Mouse (Mus musculus) heart, adult 18-20 months (tissue): ENCODE results near the gene Itgad. TPM values are rescaled to one million over a fixed set of nuclear protein-coding genes. Genes with fewer than 3 reads are reported as not detected.
A peak's percentile ranks its signal among the peaks of the same experiment; 100 is the strongest.

Experiments
- DNase-seq, 2 experiments: peaks; one replicate each; pipeline ENCODE4 v3.0.0; 2021 to 2022; ENCODE audit warnings: mixed read lengths in 1 of 2
- total RNA-seq, 2 experiments: library from RNA; stranded (reverse); gene quantifications; 2 replicates each; pipeline ENCODE4 v1.2.3; 2021

The Itgad gene
- total RNA-seq, 2 experiments from 2014 or later: not detected

DNA sequence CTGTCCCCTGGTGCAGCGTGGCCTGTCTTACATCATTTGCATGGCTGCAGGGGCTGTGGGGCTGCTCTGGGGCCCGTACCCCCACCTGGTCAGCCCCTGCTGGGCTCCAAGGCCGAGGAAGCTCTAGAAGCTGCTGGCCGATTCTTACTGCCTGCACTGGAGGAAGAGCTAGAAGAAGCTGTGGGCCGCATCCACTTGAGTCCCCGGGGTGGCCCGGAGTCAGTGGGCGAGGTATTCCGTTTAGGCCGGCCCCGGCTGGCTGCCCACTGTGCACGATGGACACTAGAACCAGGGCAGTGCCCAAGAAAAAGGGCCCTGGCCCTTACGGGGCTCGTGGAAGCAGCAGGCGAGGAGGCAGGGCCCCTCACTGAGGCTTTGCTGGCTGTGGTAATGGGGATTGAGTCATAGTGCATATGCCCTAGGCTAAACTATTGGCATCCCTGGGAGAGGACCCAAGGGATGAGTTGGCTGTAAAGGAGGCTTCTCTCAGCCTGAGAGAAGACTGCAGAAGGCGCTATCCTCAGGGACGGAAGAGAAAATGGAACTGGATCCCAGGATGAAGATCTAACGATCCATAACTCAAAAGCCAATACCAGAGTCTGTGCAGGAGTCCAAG is 90.3 kb downstream of the Itgad start:
- no peak for DNase-seq

DNA sequence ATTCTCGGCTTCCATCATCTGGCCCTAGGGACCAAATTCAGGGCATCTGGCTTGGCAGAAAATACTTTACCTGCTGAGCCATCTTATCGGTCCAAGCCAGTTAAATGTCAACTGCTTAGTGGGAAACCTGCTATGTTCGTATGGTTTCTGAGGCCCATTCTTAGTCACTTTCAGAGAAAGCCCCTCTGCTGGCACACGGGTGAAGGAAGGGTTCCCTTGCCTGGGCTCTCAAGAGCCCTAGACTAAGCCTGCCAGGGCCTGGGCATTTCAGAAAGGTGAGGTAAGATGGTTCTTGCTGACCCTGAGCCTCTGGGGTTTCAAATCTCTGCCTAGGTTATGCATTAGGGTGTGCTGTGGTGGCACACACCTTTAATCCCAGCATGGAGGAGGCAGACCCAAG is 91.4 kb downstream of the Itgad start:
- DNase-seq: no peak

DNA sequence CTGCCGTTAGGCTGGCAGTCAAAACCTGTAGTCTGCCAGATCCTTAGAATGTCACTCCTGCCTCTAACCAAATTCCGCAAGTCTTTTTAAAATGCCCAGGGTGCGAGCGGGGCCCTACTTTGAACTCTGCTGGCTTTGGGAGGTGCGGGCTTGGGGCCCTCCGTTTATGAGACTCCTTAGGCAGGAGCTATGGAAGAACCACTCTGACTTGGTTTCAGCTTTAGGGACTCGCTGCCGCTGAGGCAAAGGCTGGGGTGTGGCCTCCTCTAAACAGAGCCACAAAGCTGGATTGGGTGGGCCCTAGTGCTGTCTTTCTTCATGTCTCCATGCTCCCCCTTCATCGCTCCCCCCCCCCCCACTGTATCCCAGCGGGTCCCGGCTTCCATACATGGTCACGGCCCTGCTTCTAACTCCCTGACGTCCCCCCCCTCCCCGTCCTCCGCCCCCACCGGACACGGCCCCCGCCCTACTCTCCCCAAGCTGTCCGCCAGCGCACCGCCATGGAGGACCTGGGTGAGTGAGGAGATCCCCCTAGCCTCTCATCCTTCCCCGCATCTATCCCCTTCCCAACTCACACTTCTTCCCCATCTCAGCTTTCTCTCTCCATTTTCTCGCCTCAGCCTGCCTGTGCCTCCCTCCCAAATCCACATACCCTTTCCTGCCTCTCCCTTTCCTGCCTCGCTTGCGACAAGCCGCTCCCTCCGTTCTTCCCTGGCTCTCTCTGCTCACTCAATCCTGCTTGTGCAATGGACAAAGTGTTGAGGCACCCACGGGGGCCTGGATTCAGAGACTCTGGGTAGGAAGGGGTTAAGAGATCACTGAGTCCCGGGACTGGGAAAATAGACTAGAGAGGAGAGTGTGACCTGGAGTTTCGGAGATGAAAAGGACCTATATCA is 92.6 kb downstream of the Itgad start, which contains the start of gene Tgfb1i1:
Gene Tgfb1i1, plus strand, starts transcription at position 317 of the 896 bp plus-strand sequence.
- peak; percentile 81 to 82 for DNase-seq

DNA sequence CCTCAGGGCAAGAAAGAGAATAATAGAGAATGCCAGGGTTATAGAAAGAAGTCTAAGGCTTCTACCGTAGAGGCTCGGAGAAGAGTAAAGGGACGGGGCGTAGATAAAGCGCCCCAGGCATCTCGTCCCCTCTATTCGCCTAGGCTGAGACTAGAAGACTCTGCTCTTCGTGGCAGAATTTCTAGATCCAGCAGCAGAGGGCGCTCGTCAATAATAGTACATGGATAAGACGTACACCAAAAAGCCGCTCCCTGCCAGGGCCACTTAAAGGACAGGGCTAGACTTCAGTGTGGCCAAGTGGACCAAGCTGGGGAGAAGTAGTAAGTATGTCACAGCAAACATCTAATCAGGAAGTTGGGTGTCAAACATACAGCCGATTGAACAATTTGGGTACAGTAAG is 93.3 kb downstream of the Itgad start:
- DNase-seq: peak; percentile 90 to 94

DNA sequence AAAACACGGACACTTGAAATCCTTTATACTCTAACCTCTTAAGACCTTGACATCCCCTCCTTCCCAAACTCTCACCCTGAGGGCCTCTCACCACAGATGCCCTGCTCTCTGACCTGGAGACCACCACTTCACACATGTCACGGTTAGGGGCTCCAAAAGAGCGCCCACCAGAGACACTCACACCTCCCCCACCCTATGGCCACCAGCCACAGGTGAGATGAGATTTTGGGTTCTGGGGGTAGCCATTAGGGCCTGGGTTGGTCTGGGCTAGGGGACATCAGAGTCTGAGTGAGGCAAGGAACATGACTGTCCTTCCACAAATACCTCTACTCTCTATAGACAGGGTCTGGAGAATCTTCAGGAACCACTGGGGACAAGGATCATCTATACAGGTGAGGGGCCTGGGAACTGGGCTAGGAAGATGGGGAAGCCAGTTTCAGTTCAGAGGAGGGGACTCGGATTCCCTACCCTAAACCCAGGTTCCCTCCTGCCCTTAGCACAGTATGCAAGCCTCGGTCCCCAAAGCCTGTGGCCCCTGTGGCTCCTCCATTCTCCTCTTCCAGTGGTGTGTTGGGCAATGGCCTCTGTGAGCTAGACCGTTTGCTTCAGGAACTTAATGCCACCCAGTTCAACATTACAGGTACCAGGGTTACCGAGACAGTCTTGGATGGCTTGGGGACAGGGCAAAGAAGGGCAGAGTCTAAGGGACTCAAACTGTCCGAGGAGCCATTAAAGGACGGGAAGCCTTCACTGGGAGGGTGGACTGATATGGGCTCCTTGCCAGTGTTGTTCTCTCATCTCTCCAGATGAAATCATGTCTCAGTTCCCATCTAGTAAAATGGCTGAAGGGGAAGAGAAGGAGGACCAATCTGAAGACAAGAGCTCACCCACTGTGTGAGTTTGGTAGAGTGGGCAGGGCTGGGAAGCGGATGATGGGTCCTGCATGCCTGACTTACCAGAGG is 94.2 kb downstream of the Itgad start:
- no peak for DNase-seq

DNA sequence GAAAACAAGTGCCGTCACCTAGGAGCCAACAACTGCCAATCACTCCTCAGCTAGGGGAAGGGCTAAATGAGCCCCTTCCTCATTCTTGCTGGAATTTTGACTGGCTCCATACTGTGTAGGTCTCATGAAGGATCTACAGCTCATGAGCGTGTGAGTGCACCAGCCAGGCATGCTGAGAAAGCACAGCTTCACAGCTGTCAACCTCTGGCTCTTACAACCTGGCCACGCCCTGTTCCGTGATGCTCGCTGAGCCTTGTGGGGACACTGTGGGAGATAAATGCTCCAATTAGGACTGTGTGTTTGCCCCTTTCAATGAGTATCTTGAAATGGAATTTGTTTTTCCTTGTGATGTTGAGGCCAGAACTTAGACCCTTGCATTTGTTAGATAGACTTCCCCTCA is 95.8 kb downstream of the Itgad start:
- no peak for DNase-seq

DNA sequence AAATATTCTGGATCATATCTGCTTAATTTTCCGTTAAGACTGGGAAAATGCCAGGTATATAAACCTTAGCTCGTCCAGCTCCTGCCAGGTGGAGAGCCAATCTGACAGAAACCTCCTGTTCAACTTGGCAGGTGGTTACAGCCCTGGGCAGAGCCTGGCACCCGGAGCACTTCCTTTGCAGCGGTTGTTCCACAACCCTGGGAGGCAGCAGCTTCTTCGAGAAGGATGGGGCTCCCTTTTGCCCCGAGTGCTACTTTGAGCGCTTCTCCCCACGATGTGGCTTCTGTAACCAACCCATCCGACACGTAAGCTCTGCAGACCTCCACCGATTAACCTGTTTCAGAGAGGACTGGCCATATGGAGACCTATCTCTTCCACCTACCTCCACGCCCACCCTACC is 97.8 kb downstream of the Itgad start:
- no peak for DNase-seq

DNA sequence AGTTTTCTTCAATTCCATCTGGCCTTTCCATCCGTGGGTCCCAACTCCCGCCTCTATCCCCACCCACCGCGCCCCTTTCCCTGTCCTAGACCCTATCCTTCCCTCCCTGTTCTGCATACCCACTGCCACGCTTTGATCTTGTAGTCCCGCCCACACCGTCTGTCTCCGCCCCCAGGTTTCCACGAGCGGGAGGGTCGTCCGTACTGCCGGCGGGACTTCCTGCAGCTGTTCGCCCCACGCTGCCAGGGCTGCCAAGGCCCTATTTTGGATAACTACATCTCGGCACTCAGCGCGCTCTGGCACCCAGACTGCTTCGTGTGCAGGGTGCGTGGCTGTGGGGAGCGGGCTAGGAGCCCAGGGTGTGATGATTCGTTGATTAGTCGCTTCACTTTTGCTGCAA is 98.4 kb downstream of the Itgad start:
- no peak for DNase-seq

DNA sequence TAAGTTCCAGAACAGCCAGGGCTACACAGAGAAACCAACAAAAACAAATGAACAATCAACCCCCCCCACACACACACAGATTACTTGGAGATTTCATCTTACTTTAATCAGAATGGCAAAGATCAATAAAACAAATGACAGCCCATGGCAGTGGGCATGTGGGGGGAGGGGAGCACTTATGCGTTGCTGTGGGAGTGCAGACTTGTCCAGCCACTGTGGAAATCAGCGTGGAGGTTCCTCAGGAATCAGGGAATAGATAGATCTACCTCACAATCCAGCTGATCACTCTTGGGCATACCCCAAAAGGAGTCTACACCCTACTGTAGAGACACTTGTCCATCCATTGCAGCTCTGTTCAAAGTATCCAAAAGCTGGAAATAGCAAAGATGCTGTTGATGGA is 100.8 kb downstream of the Itgad start:
- no peak for DNase-seq

DNA sequence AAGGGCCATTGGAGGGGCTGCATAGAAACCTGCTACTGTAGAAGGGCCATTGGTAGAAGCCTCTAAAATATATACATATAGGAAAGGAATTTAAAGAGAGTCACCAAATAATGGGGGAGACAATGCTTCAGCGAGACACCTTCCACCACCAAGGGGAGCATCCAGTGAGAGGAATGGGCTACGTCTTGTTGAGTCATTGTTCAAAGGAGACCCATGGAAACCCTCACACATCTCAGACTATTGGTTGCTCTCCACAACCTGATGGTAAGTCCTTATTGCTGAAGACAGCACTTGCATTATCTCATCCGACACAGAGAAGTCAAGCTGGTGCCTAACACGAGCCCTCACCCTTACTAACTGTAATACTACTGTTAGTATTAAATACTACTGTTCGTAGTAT is 101.6 kb downstream of the Itgad start:
- DNase-seq: no peak

DNA sequence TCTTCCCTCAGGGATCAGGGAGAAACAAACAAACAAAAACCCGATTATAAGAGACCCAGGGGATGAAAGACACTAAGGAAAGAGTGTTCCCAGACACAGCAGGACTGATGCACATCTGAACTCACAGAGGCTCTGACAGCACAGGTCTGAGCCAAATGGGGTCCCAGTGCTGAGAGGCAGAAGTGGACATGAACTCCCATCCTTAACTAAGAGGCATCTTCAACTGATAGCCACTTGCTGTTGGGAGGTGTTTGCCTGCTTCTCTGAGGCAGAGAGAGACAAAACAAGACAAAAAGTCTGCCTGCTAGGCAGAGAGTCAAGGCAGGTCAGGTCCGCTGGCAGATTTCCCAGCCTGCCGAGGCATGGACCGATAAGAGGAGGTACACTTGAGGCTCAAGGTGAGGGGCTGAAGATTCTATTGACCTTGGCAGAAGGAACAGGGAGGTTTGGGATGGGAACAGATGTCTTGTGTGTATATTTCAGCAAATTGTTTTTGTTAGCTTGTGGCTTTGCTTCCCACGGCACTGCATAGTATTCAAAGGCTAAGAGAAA is 102.7 kb downstream of the Itgad start:
- peak in 1 of 2 experiments; percentile 59 for DNase-seq

DNA sequence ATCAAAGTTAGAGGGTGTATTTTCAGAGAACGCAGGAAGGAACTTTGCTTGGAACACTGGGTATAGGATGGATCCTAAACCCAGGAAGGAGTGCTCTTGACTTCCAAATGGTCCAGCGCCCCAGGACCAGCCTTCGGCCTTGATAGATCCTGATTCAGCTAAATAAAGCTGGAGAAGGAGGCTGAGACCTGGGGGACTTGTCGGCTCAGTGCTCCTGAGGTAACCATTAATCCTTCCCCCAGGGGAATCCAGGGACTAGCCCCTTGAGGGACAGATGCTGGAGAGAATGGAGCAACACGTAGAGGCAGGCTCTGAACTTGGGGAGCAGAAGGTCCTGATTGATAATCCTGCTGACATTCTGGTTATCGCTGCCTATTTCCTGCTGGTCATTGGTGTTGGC is 111.2 kb downstream of the Itgad start, which contains the start of gene Slc5a2:
Gene Slc5a2, plus strand, starts transcription at position 247 of the 400 bp plus-strand sequence.
- no peak for DNase-seq

DNA sequence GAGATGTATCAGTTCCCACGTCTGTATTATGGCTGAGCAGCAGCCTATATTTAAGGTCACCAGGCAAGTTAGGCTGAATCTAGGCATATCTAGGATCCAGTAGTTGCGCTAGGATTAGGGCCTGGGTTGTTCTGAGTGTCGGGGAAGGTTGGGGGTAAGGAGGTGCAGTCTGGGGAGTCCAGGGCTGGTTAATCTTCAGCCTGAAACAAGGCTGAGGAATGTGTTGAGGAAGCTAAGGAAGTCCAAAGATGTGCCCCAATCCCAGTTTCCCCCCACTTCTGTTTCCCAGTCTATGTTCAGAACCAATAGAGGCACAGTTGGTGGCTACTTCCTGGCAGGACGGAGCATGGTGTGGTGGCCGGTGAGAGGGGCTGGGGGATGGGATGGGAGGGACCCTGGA is 111.9 kb downstream of the Itgad start:
- DNase-seq: no peak

DNA sequence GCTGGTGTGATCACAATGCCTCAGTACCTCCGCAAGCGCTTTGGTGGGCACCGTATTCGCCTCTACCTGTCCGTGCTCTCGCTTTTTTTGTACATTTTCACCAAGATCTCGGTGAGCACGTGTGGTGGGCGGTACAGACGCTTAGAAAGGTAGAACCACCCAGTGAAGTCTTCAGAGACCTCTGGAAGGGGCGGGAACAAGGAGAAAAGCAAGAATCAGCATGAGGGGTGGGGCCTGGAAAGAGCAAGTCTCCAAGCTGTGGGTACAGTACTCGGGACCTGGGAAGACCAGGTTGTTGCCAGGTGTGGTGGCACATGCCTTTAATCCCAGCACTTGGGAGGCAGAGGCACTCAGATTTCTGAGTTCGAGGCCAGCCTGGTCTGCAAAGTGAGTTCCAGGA is 113.2 kb downstream of the Itgad start:
- DNase-seq: no peak

DNA sequence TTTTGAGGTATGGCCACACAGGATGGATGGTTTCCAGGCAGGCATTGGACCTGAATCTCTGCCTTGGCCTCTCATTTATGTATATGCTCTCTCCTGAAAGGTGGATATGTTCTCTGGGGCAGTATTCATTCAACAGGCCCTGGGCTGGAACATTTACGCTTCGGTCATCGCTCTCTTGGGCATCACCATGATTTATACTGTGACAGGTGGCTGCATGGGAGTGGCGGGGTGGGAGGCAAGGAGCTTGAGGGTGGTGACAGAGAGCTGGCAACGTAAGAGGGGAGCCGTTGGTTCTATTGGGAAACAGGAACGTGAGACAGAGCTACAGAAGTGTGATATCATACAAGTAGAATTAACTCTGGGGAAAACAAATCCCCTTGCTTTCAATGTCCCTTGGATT is 113.6 kb downstream of the Itgad start:
- DNase-seq: no peak

DNA sequence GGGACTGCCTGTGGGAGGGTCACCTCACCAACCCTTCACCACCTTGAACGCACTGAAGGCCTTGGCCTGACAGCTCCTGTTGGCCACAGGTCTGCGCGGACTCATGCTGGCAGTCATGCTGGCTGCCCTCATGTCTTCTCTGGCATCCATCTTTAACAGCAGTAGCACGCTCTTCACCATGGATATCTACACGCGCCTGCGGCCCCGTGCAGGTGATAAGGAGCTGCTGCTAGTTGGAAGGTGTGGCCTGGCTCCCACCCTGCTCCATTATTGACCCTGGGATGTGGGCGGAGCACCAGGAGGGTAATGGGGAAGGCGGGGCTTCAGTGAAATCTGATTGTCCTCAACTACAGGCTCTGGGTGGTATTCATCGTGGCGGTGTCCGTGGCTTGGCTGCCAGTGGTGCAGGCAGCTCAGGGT is 116.3 kb downstream of the Itgad start:
- no peak for DNase-seq

DNA sequence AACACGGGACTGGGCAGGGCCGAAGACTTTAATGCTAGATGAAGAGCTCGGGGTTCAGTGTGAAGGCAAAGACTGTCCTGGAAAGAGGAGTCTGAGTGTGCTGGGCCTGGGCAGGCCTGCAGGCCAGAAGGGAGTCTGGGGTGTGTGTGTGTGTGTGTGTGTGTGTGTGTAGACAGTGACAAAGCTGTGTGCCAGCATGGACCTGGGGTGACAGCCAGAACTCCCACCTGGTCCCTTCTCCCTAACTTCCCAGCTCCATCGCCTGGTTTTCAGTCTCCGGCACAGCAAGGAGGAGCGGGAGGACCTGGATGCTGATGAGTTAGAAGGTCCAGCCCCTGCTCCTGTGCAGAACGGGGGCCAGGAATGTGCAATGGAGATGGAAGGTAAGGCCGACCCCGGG is 117.3 kb downstream of the Itgad start:
- DNase-seq: no peak

Other genes starting within 250 kb of the Itgad start
- 10 to 100 TPM; 14.1 to 14.6 TPM for gene Kat8, start 241.9 kb upstream of the Itgad start, total RNA-seq
- under 1 TPM in 1 of 2 experiments, not detected in 1; 0.26 TPM for gene Prss8, start 224.3 kb upstream of the Itgad start, total RNA-seq
- 1 to 10 TPM; 8.5 to 9.3 TPM for gene Prss36, start 207.7 kb upstream of the Itgad start, total RNA-seq
- gene Fus, start 186.9 kb upstream of the Itgad start, total RNA-seq: 100 to 1,000 TPM; 108 to 156 TPM
- 10 to 100 TPM in 1 of 2 experiments, 1 to 10 TPM in 1; 9.0 to 10.5 TPM for gene Pycard, start 160.5 kb upstream of the Itgad start, total RNA-seq
- gene Trim72, start 150.4 kb upstream of the Itgad start, total RNA-seq: 100 to 1,000 TPM; 279 to 317 TPM
- 1 to 10 TPM; 5.4 to 6.0 TPM for gene Itgam, start 91.7 kb upstream of the Itgad start, total RNA-seq
- not detected for gene Gm49368, start 91.7 kb upstream of the Itgad start, total RNA-seq
- under 1 TPM; 0.30 to 0.51 TPM for gene Itgax, start 24.8 kb upstream of the Itgad start, total RNA-seq
- gene Cox6a2, start 52.0 kb downstream of the Itgad start, total RNA-seq: 1,000 to 10,000 TPM; 2,762 to 2,913 TPM
- 1 to 10 TPM; 7.4 to 8.6 TPM for gene Armc5, start 83.0 kb downstream of the Itgad start, total RNA-seq
- gene 9130023H24Rik, start 83.7 kb downstream of the Itgad start, total RNA-seq: 1 to 10 TPM; 2.6 to 2.8 TPM
- gene Tgfb1i1, start 92.4 kb downstream of the Itgad start, total RNA-seq: 10 to 100 TPM; 13.2 to 13.8 TPM
- not detected for gene Slc5a2, start 111.3 kb downstream of the Itgad start, total RNA-seq
- gene BC017158, start 143.8 kb downstream of the Itgad start, total RNA-seq: 1 to 10 TPM; 5.4 to 5.6 TPM